Mouse (Mus musculus): ENCODE measurements at regions not wholly inside any gene's neighbourhood (a gene's known extent, or its start where the extent isn't known, plus 50 kb on each side); places are given as distances from the start of the nearest gene placed in this dataset.

DNA sequence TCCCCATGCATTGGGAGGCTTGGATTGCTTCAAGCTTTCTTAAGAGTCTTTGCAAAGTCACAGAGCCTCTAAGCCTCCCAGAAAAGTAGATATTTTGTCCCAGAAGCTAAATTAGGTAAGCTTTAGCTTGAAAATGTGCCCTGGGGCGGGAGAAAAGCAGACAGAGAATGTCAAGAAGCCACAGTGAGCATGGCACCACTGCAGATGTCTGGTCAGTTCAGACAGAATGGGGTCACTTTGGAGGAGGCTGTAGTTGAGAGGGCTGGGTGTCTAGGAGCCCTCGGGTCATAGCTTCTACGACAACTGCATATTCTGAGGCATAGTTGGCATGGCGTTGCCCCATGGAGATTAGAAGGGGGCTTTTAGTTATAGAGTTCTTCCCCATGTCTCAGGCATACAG is 328.6 kb upstream of the Npvf start:
- H3K4me1 ChIP-seq (ENCODE audit: control insufficient read depth, insufficient read depth, low read length): no peaks in the 10 kb centered on the region; the same call in 1 of the 2 replicates
- no peak overlapping the region for H3K27ac ChIP-seq (ENCODE audit: control insufficient read depth, insufficient read depth, low read depth, low read length, poor library complexity)
- TF ChIP-seq CTCF (IDR thresholded peaks at IDR 0.05; ENCODE audit: control insufficient read depth, insufficient read depth, low read length) (no peak), POLR2A (IDR thresholded peaks at IDR 0.05; ENCODE audit: borderline replicate concordance, control insufficient read depth, low read depth, low read length) (no peak)
- no peak overlapping the region for H3K4me3 ChIP-seq (replicated peaks; ENCODE audit: control insufficient read depth, low read depth, low read length)
- WGBS: 74% methylated on average over 4 of the region's 4 CpGs

DNA sequence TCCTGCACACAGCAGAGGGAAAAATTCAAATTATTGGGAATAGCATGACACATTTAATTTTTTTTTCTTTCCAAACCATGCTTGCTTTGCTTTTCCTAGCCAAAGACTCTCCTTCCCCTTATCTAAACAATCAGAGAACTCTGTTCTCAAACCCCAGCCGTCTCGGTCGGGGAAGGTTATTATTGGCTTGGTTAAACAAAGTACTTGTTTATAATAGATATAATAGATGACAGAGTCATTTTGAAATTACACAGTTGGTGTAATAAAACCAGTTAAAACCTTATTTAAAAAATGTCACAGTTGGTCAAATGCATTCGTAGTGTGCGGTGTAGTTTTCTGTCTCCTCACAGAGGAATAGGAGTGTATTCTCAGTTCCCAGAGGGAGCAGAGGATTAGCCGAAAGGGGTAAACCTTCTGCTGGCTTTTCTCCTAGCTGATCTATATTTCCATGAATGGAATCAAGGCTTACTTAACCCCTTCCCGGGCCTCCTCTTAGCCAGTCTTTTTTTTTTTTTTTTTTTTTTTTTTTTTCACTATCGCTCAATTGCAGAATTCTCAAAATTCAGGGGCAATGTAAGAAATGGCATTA is 329.4 kb upstream of the Npvf start:
- 71% methylated on average over 8 of the region's 8 CpGs for WGBS
- TF ChIP-seq CTCF (IDR thresholded peaks at IDR 0.05; ENCODE audit: control insufficient read depth, insufficient read depth, low read length): no peak
- TF ChIP-seq POLR2A (IDR thresholded peaks at IDR 0.05; ENCODE audit: borderline replicate concordance, control insufficient read depth, low read depth, low read length): no peak
- no peaks in the 10 kb centered on the region; the same call in 1 of the 2 replicates for H3K4me1 ChIP-seq (ENCODE audit: control insufficient read depth, insufficient read depth, low read length)
- no peak overlapping the region for H3K4me3 ChIP-seq (replicated peaks; ENCODE audit: control insufficient read depth, low read depth, low read length)
- no peak overlapping the region for H3K27ac ChIP-seq (ENCODE audit: control insufficient read depth, insufficient read depth, low read depth, low read length, poor library complexity)

- no peak for TF ChIP-seq CTCF (IDR thresholded peaks at IDR 0.05; ENCODE audit: control insufficient read depth, insufficient read depth, low read length)
- TF ChIP-seq POLR2A (IDR thresholded peaks at IDR 0.05; ENCODE audit: borderline replicate concordance, control insufficient read depth, low read depth, low read length): no peak
- Histone ChIP-seq H3K27ac (ENCODE audit: control insufficient read depth, insufficient read depth, low read depth, low read length, poor library complexity) (no peak overlapping the region), H3K4me3 (replicated peaks; ENCODE audit: control insufficient read depth, low read depth, low read length) (no peak overlapping the region), H3K4me1 (ENCODE audit: control insufficient read depth, insufficient read depth, low read length) (no peaks in the 10 kb centered on the region; the same call in 1 of the 2 replicates)
- WGBS: 83% methylated on average over 11 of the region's 11 CpGs
Measured at GRCm38 (mm10) chr6:50984157-50984905, 330.1 kb upstream of the Npvf start.

DNA sequence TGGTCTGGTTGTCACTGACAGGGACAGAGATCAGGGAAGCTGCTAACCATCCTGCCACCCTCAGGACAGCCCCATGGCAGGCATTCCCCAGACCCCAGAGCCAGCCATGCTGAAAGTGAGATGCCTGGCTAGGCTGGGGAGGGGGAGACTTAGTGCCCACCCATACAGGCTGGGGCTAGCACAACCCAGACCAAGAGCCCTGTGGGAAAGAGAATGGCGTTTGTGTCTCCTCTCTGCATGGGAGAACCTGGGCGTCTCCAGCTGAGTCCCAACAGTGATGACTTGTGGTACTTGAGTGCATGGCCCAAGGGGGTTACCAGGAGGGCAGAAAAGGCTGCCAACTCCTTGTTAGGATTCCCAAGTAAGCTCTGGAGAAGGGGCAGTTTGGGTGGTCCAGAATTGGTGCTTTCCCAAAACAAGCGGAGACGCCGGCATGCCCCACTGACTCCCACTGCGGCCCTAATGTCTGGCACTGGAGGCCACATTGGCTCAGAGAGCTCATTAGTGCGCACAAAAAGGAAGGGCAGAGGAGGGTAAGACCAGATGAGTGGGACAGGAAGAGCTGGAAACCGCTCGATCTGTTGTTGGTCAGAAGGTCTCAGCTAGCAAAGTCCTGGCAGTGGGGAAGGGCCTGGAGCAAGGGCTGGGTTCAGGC is 332.2 kb upstream of the Npvf start:
- Histone ChIP-seq H3K27ac (ENCODE audit: control insufficient read depth, insufficient read depth, low read depth, low read length, poor library complexity) (no peak overlapping the region), H3K4me3 (replicated peaks; ENCODE audit: control insufficient read depth, low read depth, low read length) (no peak overlapping the region), H3K4me1 (ENCODE audit: control insufficient read depth, insufficient read depth, low read length) (no peaks in the 10 kb centered on the region; the same call in 1 of the 2 replicates)
- TF ChIP-seq POLR2A (IDR thresholded peaks at IDR 0.05; ENCODE audit: borderline replicate concordance, control insufficient read depth, low read depth, low read length) (no peak), CTCF (IDR thresholded peaks at IDR 0.05; ENCODE audit: control insufficient read depth, insufficient read depth, low read length) (no peak)
- WGBS: 78% methylated on average over 9 of the region's 9 CpGs

DNA sequence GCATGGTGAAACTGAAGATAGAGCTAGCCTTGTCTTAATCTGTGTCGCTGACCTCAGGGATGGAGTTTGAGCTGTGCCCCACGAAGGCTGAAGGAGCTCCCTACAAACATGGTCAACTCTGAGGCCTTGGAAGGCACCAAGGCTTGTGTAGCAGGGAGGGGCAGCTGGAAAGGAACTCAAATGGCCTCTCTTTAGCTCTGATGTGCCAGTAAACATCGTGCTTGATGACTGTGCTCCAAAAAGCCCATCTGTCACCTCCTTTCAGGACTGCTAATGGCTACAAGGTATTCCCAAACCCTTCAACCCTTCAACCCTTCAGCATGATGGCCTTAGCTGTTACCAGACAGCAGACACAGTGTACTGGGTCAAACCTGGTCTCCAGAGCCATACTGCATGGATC is 334.3 kb upstream of the Npvf start:
- TF ChIP-seq CTCF (IDR thresholded peaks at IDR 0.05; ENCODE audit: control insufficient read depth, insufficient read depth, low read length) (no peak), POLR2A (IDR thresholded peaks at IDR 0.05; ENCODE audit: borderline replicate concordance, control insufficient read depth, low read depth, low read length) (no peak)
- 72% methylated on average over 3 of the region's 3 CpGs for WGBS
- Histone ChIP-seq H3K27ac (ENCODE audit: control insufficient read depth, insufficient read depth, low read depth, low read length, poor library complexity) (no peak overlapping the region), H3K4me1 (ENCODE audit: control insufficient read depth, insufficient read depth, low read length) (no peaks in the 10 kb centered on the region), H3K4me3 (replicated peaks; ENCODE audit: control insufficient read depth, low read depth, low read length) (no peak overlapping the region)

DNA sequence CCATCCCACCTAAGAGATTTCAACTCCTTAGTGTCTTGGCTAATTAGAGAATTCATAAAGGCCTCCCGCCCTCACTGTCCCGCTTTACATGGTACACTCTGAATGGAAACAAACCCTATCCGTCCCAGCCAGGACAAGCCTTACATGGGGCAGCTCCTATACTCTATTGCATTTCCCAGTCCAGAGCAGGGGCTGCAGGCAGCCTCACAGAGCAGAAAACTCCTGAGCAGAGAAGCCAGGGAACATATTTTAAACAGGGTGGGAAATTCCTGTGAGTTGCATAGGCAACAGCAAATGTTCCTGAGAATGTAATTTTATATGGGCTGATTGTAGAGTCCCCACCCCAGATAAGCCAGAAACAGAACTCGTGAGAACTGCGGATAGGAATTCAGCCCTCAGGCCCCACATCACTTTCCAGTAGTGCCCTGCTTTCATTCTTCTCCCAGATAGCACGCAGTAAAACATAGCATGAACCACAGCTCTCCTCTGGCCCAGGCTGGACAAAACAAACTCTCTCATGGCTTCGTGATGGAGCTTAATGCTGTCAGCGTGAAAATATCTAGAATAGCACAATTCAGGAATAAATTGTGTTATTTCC is 337.4 kb upstream of the Npvf start:
- Histone ChIP-seq H3K4me1 (ENCODE audit: control insufficient read depth, insufficient read depth, low read length) (no peaks in the 10 kb centered on the region), H3K4me3 (replicated peaks; ENCODE audit: control insufficient read depth, low read depth, low read length) (no peak overlapping the region), H3K27ac (ENCODE audit: control insufficient read depth, insufficient read depth, low read depth, low read length, poor library complexity) (no peak overlapping the region)
- TF ChIP-seq CTCF (IDR thresholded peaks at IDR 0.05; ENCODE audit: control insufficient read depth, insufficient read depth, low read length): no peak
- TF ChIP-seq POLR2A (IDR thresholded peaks at IDR 0.05; ENCODE audit: borderline replicate concordance, control insufficient read depth, low read depth, low read length): no peak
- WGBS: 82% methylated on average over 8 of the region's 8 CpGs

GRCm38 (mm10) chr6:50993952-50994351 is 339.7 kb upstream of the Npvf start:
- H3K27ac ChIP-seq (ENCODE audit: control insufficient read depth, insufficient read depth, low read depth, low read length, poor library complexity): no peak overlapping the region
- H3K4me3 ChIP-seq (replicated peaks; ENCODE audit: control insufficient read depth, low read depth, low read length): no peak overlapping the region
- WGBS: 83% methylated on average over 6 of the region's 6 CpGs
- no peaks in the 10 kb centered on the region for H3K4me1 ChIP-seq (ENCODE audit: control insufficient read depth, insufficient read depth, low read length)
- no peak for TF ChIP-seq POLR2A (IDR thresholded peaks at IDR 0.05; ENCODE audit: borderline replicate concordance, control insufficient read depth, low read depth, low read length)
- no peak for TF ChIP-seq CTCF (IDR thresholded peaks at IDR 0.05; ENCODE audit: control insufficient read depth, insufficient read depth, low read length)

- H3K27ac ChIP-seq (ENCODE audit: control insufficient read depth, insufficient read depth, low read depth, low read length, poor library complexity): no peak overlapping the region
- no peak for TF ChIP-seq POLR2A (IDR thresholded peaks at IDR 0.05; ENCODE audit: borderline replicate concordance, control insufficient read depth, low read depth, low read length)
- no peak for TF ChIP-seq CTCF (IDR thresholded peaks at IDR 0.05; ENCODE audit: control insufficient read depth, insufficient read depth, low read length)
- H3K4me3 ChIP-seq (replicated peaks; ENCODE audit: control insufficient read depth, low read depth, low read length): no peak overlapping the region
- WGBS: 49% methylated on average over 7 of the region's 7 CpGs
- no peaks in the 10 kb centered on the region; the same call in 1 of the 2 replicates for H3K4me1 ChIP-seq (ENCODE audit: control insufficient read depth, insufficient read depth, low read length)
Measured at GRCm38 (mm10) chr6:51002713-51003112, 348.5 kb upstream of the Npvf start.

Measured in bone marrow, adult 2 months (tissue).